Comparison of ENCODE assay signal across 8 mouse cellular contexts in genomic region chr5:30774601-30775371, GRCm38 (mm10). TPM values are rescaled to one million over a fixed set of nuclear protein-coding genes. Genes with fewer than 3 reads are reported as not detected.
A peak's percentile ranks its signal among the peaks of the same experiment; 100 is the strongest.
DNase-seq lines count a peak whose midpoint lies in the region; ATAC-seq and TF ChIP-seq lines count a peak whose summit lies in the region.

No protein-coding gene starts in this region.

- no peaks in the 10 kb centered on the region for H3K9me3 ChIP-seq in ES-Bruce4 (replicated peaks; ENCODE audit: control insufficient read depth, insufficient read depth, low read length, poor library complexity, severe bottlenecking)
- H3K9me3 ChIP-seq in forebrain, embryonic 14.5 days (replicated peaks; ENCODE audit: control insufficient read depth, low read length) = no peaks in the 10 kb centered on the region
- no peaks in the 10 kb centered on the region for H3K9me3 ChIP-seq in liver, postnatal 0 days (ENCODE audit: low read length)
- H3K9me3 ChIP-seq in neural tube, embryonic 14.5 days (ENCODE audit: control insufficient read depth, low read length) = no peaks in the 10 kb centered on the region

- H3K36me3 ChIP-seq in ES-Bruce4 (ENCODE audit: control insufficient read depth, insufficient read depth, low read length, poor library complexity, severe bottlenecking) = no peaks in the 10 kb centered on the region
- peaks cover 29% of the 10 kb centered on the region for H3K36me3 ChIP-seq in forebrain, embryonic 14.5 days (ENCODE audit: control insufficient read depth, insufficient read depth, low read length)
- H3K36me3 ChIP-seq in liver, postnatal 0 days (replicated peaks; ENCODE audit: insufficient read depth, low read length) = no peaks in the 10 kb centered on the region
- peaks cover 18% of the 10 kb centered on the region for H3K36me3 ChIP-seq in neural tube, embryonic 14.5 days (ENCODE audit: control insufficient read depth, insufficient read depth, low read length)

- no peak overlapping the region for H3K27ac ChIP-seq in ES-Bruce4 (ENCODE audit: insufficient read depth, low read length)
- peak overlapping the region; percentile 67 for H3K27ac ChIP-seq in forebrain, embryonic 14.5 days (ENCODE audit: low read depth, low read length)
- no peak overlapping the region for H3K27ac ChIP-seq in liver, postnatal 0 days (ENCODE audit: low read depth)
- peak overlapping the region; percentile 13 for H3K27ac ChIP-seq in neural tube, embryonic 14.5 days (ENCODE audit: low read depth, low read length)

- H3K27me3 ChIP-seq in ES-Bruce4 (ENCODE audit: control insufficient read depth, insufficient read depth, low read length, poor library complexity, severe bottlenecking) = no peaks in the 10 kb centered on the region
- H3K27me3 ChIP-seq in forebrain, embryonic 14.5 days (replicated peaks; ENCODE audit: control insufficient read depth, insufficient read depth, low read length) = no peaks in the 10 kb centered on the region
- no peaks in the 10 kb centered on the region for H3K27me3 ChIP-seq in liver, postnatal 0 days (ENCODE audit: insufficient read depth, low read length)
- no peaks in the 10 kb centered on the region for H3K27me3 ChIP-seq in neural tube, embryonic 14.5 days (ENCODE audit: control insufficient read depth, insufficient read depth, low read length)

- ATAC-seq in forebrain, embryonic 14.5 days = peak; percentile 89
- peak; percentile 78 for ATAC-seq in liver, postnatal 0 days
- ATAC-seq in neural tube, embryonic 14.5 days (ENCODE audit: low read depth) = peak; percentile 83

- no peaks in the 10 kb centered on the region for H3K4me1 ChIP-seq in ES-Bruce4 (ENCODE audit: control insufficient read depth, insufficient read depth, low read length)
- H3K4me1 ChIP-seq in forebrain, embryonic 14.5 days (ENCODE audit: control insufficient read depth, insufficient read depth, low read length) = peaks cover 13% of the 10 kb centered on the region
- H3K4me1 ChIP-seq in liver, postnatal 0 days (ENCODE audit: insufficient read depth) = peaks cover 5% of the 10 kb centered on the region; the same call in 1 of the 2 replicates
- peaks cover 19% of the 10 kb centered on the region for H3K4me1 ChIP-seq in neural tube, embryonic 14.5 days (ENCODE audit: control insufficient read depth, insufficient read depth, low read length)

- TF ChIP-seq POLR2A in ES-Bruce4 (IDR thresholded peaks at IDR 0.05; ENCODE audit: insufficient read depth, low read length) = no peak

- TF ChIP-seq CTCF in ES-Bruce4 (IDR thresholded peaks at IDR 0.05; ENCODE audit: low read depth, low read length) = peak; percentile 76
- TF ChIP-seq CTCF in liver, postnatal 0 days (IDR thresholded peaks at IDR 0.05; ENCODE audit: low read depth) = peak; percentile 86

- no peak for TF ChIP-seq EP300 in ES-Bruce4 (IDR thresholded peaks at IDR 0.05; ENCODE audit: insufficient read depth, low read depth, low read length)
- no peak for TF ChIP-seq EP300 in liver, postnatal 0 days (IDR thresholded peaks at IDR 0.05; ENCODE audit: low read depth)

- peak overlapping the region; percentile 52 for H3K4me2 ChIP-seq in forebrain, embryonic 14.5 days (ENCODE audit: low read length)
- H3K4me2 ChIP-seq in liver, postnatal 0 days (ENCODE audit: low read depth, low read length) = peak overlapping the region; percentile 51
- peak overlapping the region; percentile 44 for H3K4me2 ChIP-seq in neural tube, embryonic 14.5 days (ENCODE audit: low read depth, low read length)

- intact Hi-C loops in heart, postnatal 14 days (cut with DNase I) = loop anchor here (1.0 to 10.0 kb wide), 2 partner anchors 65 to 260 kb away; no protein-coding TSS in a partner anchor

- peak overlapping the region; percentile 76 for H3K4me3 ChIP-seq in ES-Bruce4 (ENCODE audit: low read depth, low read length)
- H3K4me3 ChIP-seq in forebrain, embryonic 14.5 days (ENCODE audit: low read depth, low read length) = peak overlapping the region; percentile 16; the same call in 1 of the 2 replicates
- H3K4me3 ChIP-seq in liver, postnatal 0 days (ENCODE audit: low read depth, low read length) = no peak overlapping the region
- H3K4me3 ChIP-seq in neural tube, embryonic 14.5 days (ENCODE audit: low read depth, low read length) = no peak overlapping the region

- H3K9ac ChIP-seq in ES-Bruce4 (ENCODE audit: low read depth, poor library complexity, severe bottlenecking) = peak overlapping the region; percentile 36; the same call in 1 of the 2 replicates
- peak overlapping the region; percentile 58 for H3K9ac ChIP-seq in forebrain, embryonic 14.5 days (ENCODE audit: low read length)
- no peak overlapping the region for H3K9ac ChIP-seq in liver, postnatal 0 days (replicated peaks)
- H3K9ac ChIP-seq in neural tube, embryonic 14.5 days (replicated peaks; ENCODE audit: low read depth, low read length) = no peak overlapping the region; the same call in 1 of the 2 replicates

- 6% methylated on average over 20 of the region's 20 CpGs for WGBS in forebrain, embryonic 14.5 days
- WGBS in liver, postnatal 0 days (ENCODE audit: insufficient replicate concordance) = 11% methylated on average over 20 of the region's 20 CpGs
- 4% methylated on average over 20 of the region's 20 CpGs for WGBS in neural tube, embryonic 14.5 days

- peak; percentile 90 for DNase-seq in cerebellum, adult 11 months
- peak; percentile 96 for DNase-seq in forebrain, embryonic 14.5 days (ENCODE audit: low spot score)
- peak; percentile 88 to 92 for DNase-seq in heart, postnatal 14 days
- DNase-seq in layer of hippocampus, adult 11-12 months (ENCODE audit: low spot score) = peak; percentile 94
- peak; percentile 86 for DNase-seq in liver, postnatal 0 days
- peak; percentile 80 for DNase-seq in testis, postnatal 14 days (ENCODE audit: low spot score)

RNA-seq across cellular contexts. Expression of gene Mapre3, which starts 39.7 kb away (rescaled TPM):
- 12.8 and 15.6 TPM in 2 replicates for polyA plus RNA-seq in ES-Bruce4 (2011; ENCODE audit: insufficient read depth, insufficient read length, low read depth, missing spikeins)
- 66.1 and 93.3 TPM in 2 replicates for polyA plus RNA-seq in forebrain, embryonic 14.5 days (2014; fragmentation: Nextera tagmentation; extraction: Ambion mirVana)
- 10 to 100 TPM; 28.1 to 33.1 TPM for total RNA-seq in heart, postnatal 14 days (2021)
- polyA plus RNA-seq in liver, postnatal 0 days (2015; fragmentation: Nextera tagmentation; extraction: Ambion mirVana) = 7.4 and 8.0 TPM in 2 replicates
- 129 and 140 TPM in 2 replicates for polyA plus RNA-seq in neural tube, embryonic 14.5 days (2014; fragmentation: Nextera tagmentation; extraction: Ambion mirVana)

Comparison
In these comparisons a context has a peak if more than half of its experiments do, and no peak if none do; other contexts are left out.
1. H3K27ac ChIP-seq: peak in forebrain, embryonic 14.5 days (single experiment) and neural tube, embryonic 14.5 days (single experiment); none in ES-Bruce4 (single experiment) and liver, postnatal 0 days (single experiment).
2. H3K4me3 ChIP-seq: peak in ES-Bruce4 (single experiment) and forebrain, embryonic 14.5 days (single experiment); none in liver, postnatal 0 days (single experiment) and neural tube, embryonic 14.5 days (single experiment).
3. H3K9ac ChIP-seq: peak in ES-Bruce4 (single experiment) and forebrain, embryonic 14.5 days (single experiment); none in liver, postnatal 0 days (single experiment) and neural tube, embryonic 14.5 days (single experiment).
4. Peak in every context shown above with its lines, with median percentiles within 50 percentile points of each other: DNase-seq, ATAC-seq and H3K4me2 ChIP-seq.